Mouse (Mus musculus) macrophage (primary cell): ENCODE measurements around the gene Atp2a2. TPM values are rescaled to one million over a fixed set of nuclear protein-coding genes. Genes with fewer than 3 reads are reported as not detected.
"Not testable (repeated sequence)": the region's sequence is repeated elsewhere in the genome, so short reads cannot be mapped to it uniquely, and the experiment has no call there.

ENCODE experiments used
- H3K27ac ChIP-seq: fragments of 350-480 bp; formaldehyde crosslinking; 2 replicates; pipeline ENCODE4 v1.9.0; 2021
- H3K36me3 ChIP-seq: fragments of 350-480 bp; formaldehyde crosslinking; 2 replicates; pipeline ENCODE4 v1.9.0; 2021; ENCODE audit errors: inconsistent target
- H3K4me3 ChIP-seq: fragments of 350-480 bp; formaldehyde crosslinking; 2 replicates; pipeline ENCODE4 v1.9.0; 2021; ENCODE audit errors: inconsistent target
- H3K79me2 ChIP-seq: fragments of 350-480 bp; formaldehyde crosslinking; 2 replicates; pipeline ENCODE4 v1.9.0; 2021; ENCODE audit errors: inconsistent target
- WGBS: methylation state at CpG from one replicate; pipeline ENCODE4 v1.1.7; 2026; ENCODE audit warnings: inconsistent platforms; ENCODE audit not compliant: missing documents; 5-methylcytosine and 5-hydroxymethylcytosine counted together
- polyA plus RNA-seq: library from polyadenylated mRNA; stranded (reverse); fragments of 250-400 nt; gene quantifications from 3 replicates; pipeline ENCODE4 v1.2.4, GENCODE M21; 2018; ENCODE audit warnings: inconsistent platforms

Gene Atp2a2
- polyA plus RNA-seq, 1 experiment from 2014 or later: 72.1 TPM

DNA sequence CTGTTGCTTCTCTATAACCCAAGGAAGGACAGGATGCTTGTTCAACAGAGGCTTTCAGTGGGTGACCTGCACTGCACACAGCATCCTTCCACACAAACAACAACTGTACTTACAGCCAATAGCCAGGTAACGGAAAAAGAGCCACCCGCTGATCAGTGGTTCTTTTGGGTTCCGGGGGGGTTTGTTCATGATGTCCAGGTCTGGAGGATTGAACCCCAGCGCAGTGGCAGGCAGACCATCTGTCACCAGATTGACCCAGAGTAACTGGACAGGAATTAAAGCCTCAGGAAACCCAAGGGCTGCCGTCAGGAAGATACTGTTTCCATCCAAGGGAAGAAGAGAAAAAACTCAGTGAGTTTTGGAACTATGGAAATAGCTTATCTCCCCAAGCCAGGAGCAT lies 42.7 kb downstream of the Atp2a2 start:
- WGBS: 100% methylated on average over 5 of the region's 5 CpGs
- no peak overlapping the region for H3K27ac ChIP-seq
- peaks cover 96% of the 10 kb centered on the region for H3K36me3 ChIP-seq
- H3K4me3 ChIP-seq: no peak overlapping the region
- H3K79me2 ChIP-seq: no peaks in the 10 kb centered on the region

DNA sequence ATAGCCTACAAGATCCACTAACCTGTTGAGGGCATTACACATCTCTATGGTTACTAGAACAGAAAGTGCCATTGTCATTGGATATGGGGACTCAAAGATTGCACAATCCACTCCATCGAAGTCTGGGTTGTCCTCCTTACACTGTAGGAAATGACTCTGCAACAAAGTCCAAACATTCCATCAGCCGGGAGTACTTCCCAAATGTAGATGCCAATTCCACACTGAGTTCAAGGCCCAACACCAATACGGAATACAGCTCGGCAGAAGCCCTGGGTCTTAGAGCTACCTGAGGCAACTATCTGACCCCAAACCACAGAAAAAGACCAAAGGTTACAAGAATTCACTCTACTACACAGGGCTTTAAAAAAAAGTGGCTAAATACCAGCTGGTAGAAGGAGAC lies 44.0 kb downstream of the Atp2a2 start:
- Histone ChIP-seq H3K79me2 (no peaks in the 10 kb centered on the region), H3K4me3 (no peak overlapping the region), H3K36me3 (peaks cover 99% of the 10 kb centered on the region), H3K27ac (no peak overlapping the region)
- WGBS: 60% methylated on average over 4 of the region's 4 CpGs

DNA sequence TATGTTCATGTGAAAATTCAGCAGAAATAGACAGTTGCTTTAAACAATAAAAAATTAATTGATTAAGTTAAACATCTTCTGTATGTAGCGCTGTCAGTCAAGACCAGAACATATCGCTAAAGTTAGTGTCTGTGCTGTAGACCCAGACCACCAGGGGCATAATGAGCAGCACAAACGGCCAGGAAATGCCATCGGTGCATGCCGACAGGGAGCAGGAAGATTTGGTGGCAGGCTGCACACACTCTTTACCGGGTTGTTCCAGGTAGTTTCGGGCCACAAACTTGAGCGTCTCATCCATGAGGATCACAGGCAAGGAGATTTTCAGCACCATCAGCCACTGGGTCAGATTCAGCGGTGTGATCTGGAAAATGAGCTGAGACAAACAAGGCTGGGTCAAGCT lies 45.0 kb downstream of the Atp2a2 start:
- not testable (repeated sequence) for H3K27ac ChIP-seq, H3K4me3 ChIP-seq, H3K79me2 ChIP-seq
- WGBS: 98% methylated on average over 9 of the region's 9 CpGs
- H3K36me3 ChIP-seq: peaks cover 90% of the 10 kb centered on the region

DNA sequence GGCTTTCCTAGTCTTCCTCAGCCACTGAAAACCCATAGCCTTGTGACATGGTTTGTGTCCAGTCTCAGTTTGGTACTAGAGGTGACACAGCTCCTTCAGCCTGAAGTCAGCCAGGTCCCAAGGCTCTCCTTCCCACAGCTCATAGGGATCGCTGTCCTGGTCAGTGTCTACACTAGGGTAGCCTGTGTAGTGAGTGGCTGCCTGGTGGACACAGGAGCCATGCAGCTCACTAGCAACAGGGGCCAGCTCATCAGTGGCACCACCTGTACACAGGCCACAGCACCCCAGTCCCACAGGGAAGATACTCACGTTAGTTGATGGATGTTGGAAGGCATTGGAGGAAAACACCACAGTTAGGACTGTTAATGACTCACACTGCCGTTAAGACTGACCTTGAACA lies 46.4 kb downstream of the Atp2a2 start:
- Histone ChIP-seq H3K27ac (no peak overlapping the region), H3K36me3 (peaks cover 76% of the 10 kb centered on the region), H3K4me3 (no peak overlapping the region), H3K79me2 (no peaks in the 10 kb centered on the region)
- 88% methylated on average over 3 of the region's 3 CpGs for WGBS

DNA sequence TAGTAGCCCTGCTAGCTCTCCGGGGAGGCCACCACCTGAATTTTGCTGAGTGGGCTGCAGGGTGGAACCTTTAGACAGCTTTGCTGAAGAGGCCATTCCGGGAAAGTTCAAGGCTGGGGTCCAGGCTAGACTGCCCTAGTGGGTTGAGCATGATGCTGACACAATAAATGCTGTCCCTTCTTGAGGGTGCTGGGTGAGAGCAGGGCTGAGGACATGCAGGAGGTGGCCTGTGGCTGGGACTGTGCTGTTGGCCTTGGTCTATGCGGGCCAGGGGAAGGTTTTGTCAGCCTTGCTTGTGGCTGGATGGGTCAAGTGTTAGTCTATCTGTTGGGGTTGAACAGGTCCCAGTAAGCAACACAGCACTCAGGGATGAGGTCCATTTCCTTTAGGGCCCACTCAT lies 47.1 kb downstream of the Atp2a2 start:
- 100% methylated on average over 3 of the region's 3 CpGs for WGBS
- no peaks in the 10 kb centered on the region for H3K79me2 ChIP-seq
- H3K4me3 ChIP-seq: no peak overlapping the region
- no peak overlapping the region for H3K27ac ChIP-seq
- peaks cover 69% of the 10 kb centered on the region for H3K36me3 ChIP-seq

DNA sequence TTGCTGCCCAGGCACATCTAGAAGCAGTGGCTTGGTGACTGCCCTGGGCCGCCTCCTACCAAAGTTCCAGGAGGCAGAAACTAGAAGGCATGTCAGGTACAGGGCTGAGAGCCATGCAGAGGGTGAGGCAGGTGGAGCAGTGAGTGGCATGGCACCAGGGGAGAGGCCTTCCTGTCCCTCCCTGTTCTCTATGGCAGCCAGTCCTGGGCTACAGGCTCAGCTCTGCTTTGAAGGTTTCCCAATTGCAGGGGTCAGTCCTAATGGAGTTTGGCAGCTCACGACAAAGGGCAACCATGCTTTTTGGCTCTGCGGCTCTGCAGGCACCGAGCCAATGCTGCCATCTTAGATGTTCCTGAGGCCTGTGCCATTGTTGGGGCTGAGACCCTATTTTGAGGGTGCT lies 47.6 kb downstream of the Atp2a2 start:
- WGBS: 95% methylated on average over 4 of the region's 4 CpGs
- Histone ChIP-seq H3K36me3 (peaks cover 64% of the 10 kb centered on the region), H3K27ac (no peak overlapping the region), H3K79me2 (no peaks in the 10 kb centered on the region), H3K4me3 (no peak overlapping the region)

DNA sequence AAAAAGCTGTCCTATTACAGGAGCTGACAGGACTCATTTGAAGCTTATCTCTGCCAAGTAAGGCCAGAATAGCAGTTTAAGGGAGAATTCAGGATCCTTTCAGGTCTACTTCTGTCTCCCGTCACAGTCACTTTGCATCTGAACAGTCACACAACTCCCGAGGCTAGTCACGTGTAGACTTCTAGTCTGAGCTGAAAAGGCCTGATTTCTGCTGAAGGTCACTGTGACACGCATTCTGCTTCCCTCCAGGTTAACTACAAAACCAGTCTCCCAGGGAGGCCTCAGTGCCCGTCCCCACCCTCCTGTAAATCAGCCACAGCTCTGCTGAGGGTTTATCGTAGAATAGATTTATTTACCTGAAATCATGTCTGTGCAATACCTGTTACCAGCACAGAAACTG lies 48.8 kb downstream of the Atp2a2 start:
- H3K27ac ChIP-seq: no peak overlapping the region
- H3K79me2 ChIP-seq: no peaks in the 10 kb centered on the region
- H3K36me3 ChIP-seq: peaks cover 52% of the 10 kb centered on the region
- 83% methylated on average over 6 of the region's 6 CpGs for WGBS
- no peak overlapping the region for H3K4me3 ChIP-seq

DNA sequence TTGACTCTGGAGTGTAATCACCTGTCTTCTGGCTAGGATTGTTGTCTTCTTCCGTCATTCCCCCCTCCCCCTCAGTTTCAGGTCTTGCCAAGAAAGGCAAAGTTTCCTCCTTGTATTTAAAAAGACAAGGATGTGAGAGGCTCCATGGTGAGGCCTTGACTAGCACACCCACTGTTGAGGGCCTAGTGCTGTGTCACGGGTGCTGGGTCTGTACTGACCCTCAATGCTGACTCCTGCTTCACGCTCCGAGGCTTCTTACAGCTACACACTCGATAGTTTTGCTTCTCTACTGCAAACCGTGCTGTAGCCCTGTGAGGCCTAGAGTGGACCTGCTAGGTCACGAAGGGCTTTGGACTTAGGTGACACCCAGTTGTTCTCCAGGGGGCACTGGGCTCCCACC lies 49.8 kb downstream of the Atp2a2 start:
- WGBS: 97% methylated on average over 7 of the region's 7 CpGs
- H3K4me3 ChIP-seq: no peak overlapping the region
- no peak overlapping the region for H3K27ac ChIP-seq
- H3K36me3 ChIP-seq: peaks cover 43% of the 10 kb centered on the region
- H3K79me2 ChIP-seq: no peaks in the 10 kb centered on the region

DNA sequence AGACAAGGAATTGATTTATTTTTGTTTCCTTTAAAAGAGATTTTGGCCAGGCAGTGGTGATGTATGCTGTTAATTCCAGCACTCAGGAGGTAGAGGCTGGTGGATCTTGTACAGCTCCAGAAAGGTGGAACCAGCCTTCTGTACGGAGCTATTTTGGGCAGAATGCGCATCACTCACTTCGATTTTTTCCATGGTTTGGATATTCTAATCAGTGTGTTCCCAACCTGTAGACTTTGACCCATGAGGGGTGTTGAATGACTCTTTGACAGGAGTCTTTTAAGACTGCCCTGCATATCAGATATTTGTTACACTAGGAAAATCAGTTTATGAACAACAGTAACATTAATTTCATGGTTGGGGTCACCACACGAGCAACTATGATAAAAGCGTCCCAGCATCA lies 50.7 kb downstream of the Atp2a2 start:
- Histone ChIP-seq H3K27ac (no peak overlapping the region), H3K79me2 (no peaks in the 10 kb centered on the region), H3K4me3 (no peak overlapping the region), H3K36me3 (peaks cover 35% of the 10 kb centered on the region)
- WGBS: 96% methylated on average over 5 of the region's 5 CpGs

DNA sequence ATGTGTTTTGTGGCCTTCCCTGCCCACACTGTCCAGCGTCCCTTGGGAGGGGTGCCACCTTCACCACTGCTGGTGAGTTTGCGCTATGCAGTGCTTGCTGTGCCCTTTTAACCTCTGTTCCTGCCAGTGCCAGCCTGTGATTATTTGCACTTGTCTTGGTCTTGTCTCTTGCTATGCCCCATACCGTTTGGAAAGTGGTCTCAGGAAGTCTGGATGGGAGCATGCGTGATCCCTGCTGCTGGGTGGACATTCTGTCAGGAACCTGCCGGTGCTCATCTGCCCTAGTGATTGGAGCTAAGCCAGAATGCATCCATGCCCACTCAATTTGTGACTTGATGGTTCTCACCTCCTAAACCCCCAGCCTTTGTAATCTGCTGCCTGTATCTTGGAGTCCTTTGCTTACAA lies 51.1 kb downstream of the Atp2a2 start:
- no peaks in the 10 kb centered on the region for H3K79me2 ChIP-seq
- H3K36me3 ChIP-seq: peaks cover 35% of the 10 kb centered on the region
- WGBS: 91% methylated on average over 5 of the region's 5 CpGs
- H3K4me3 ChIP-seq: no peak overlapping the region
- H3K27ac ChIP-seq: no peak overlapping the region

DNA sequence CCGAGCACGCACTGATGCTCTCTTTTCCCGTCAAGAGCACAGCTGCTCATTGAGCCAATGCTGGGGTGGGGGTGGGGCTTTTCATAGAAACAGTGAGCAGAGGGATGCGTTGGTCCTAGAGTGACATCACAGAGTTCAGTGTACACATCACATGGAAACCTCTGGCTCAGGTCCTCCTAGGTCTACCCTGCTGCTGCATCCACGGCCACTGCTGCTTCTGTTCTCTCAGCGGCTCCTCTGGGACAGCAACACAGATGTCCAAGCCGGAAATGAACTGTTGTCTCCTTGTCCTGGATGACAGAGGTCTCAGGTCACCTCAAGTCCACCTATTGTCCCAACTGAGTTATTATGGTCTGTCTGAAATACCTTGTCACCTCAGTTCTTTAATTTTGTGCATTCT lies 52.1 kb downstream of the Atp2a2 start:
- Histone ChIP-seq H3K4me3 (no peak overlapping the region), H3K79me2 (no peaks in the 10 kb centered on the region), H3K27ac (no peak overlapping the region), H3K36me3 (peaks cover 32% of the 10 kb centered on the region)
- 93% methylated on average over 7 of the region's 7 CpGs for WGBS

DNA sequence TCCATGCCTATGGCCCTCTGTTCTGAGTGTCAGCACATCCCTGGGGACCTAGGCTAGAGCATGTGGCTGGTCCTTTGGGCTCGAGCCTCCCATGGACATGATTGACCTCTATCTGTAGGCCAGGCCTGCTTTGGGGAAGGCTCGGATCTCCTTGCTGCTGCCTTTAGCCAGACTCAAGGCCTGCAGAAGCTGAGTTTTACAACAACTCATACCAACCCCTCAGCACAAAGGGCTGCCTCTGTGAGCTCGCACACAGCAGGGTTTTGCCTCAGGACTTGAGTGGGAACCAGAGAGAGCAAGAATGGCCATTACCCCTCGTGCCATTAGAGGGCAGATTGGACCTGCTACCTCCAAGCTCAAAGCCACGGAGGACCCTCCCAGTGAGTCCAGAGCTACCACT lies 53.2 kb downstream of the Atp2a2 start:
- 83% methylated on average over 5 of the region's 5 CpGs for WGBS
- no peak overlapping the region for H3K4me3 ChIP-seq
- peaks cover 27% of the 10 kb centered on the region; the same call in 1 of the 2 replicates for H3K36me3 ChIP-seq
- no peaks in the 10 kb centered on the region for H3K79me2 ChIP-seq
- H3K27ac ChIP-seq: no peak overlapping the region

DNA sequence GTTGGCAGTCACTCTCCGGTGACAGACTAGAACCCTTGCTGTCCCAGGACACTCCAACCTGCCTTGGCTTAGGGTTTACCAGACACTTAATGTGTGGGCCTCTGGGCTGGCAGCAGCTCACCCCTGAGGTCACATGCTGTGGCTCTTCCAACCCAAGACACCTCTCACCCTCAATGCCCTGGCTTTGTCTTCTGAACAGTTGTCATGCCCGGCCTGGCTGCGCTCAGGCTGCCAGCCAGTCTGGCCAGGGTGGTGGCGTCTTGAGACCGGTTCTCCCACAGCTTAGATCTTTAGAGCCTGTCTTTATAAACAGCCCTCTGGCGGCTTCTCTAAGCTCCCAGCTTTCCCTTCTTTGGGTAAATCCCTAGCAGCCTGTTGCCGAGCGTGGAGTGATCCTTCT lies 54.2 kb downstream of the Atp2a2 start:
- H3K36me3 ChIP-seq: peaks cover 28% of the 10 kb centered on the region; the same call in 1 of the 2 replicates
- H3K27ac ChIP-seq: no peak overlapping the region

DNA sequence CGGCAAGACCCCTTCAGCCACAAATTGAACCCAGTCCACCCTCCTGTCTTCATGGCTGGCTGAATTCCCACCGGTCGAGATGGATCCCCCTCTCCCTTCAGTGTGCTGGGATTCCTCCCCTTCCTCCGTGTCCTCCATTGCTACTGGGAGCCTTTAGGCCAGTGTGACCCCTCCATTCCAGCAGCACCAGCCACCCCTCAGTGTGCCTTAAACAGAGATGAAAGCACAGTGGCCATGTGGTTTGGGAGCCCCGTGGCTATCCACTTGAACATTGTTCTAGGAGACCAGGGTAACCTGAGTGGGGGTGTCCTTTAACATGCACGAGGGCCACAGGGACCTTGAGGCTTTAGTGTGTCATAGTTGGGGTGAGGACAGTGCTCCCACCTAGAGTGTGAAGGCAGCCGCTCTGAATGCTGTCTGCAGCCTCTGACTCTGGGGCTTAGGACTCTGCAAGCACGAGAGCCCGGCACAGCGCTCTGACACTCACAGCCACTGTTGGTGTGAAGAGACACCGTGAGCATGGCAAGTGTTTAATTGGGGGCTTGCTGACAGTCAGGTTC lies 56.9 kb downstream of the Atp2a2 start:
- no peak overlapping the region for H3K4me3 ChIP-seq
- 97% methylated on average over 11 of the region's 11 CpGs for WGBS
- no peaks in the 10 kb centered on the region for H3K79me2 ChIP-seq
- H3K36me3 ChIP-seq: peaks cover 55% of the 10 kb centered on the region
- H3K27ac ChIP-seq: no peak overlapping the region

More for the DNA sequence above, 54.2 kb downstream of the Atp2a2 start:
- WGBS: 95% methylated on average over 8 of the region's 8 CpGs
- H3K4me3 ChIP-seq: no peak overlapping the region
- no peaks in the 10 kb centered on the region for H3K79me2 ChIP-seq

DNA sequence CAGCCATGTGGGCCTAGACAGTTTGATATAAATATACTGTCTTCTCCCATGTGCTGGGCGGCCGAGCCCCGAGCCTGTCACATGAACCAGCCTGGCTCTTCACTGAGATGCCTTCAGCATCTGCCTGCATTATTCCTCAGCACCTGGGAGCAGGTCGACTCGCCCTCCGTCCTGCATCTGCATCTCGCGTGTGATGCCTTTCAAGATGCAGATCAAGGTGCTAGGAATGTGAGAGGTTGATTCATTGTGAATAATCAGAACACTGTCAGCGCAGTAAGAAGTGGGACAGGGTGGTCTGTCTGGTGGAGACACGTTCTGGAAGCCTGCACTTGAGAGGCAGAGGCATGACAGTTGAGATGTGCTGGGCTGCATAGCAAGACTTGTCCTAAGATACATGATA lies 57.5 kb downstream of the Atp2a2 start:
- peaks cover 62% of the 10 kb centered on the region for H3K36me3 ChIP-seq
- no peak overlapping the region for H3K4me3 ChIP-seq
- 96% methylated on average over 6 of the region's 10 CpGs for WGBS
- no peaks in the 10 kb centered on the region for H3K79me2 ChIP-seq
- no peak overlapping the region for H3K27ac ChIP-seq

DNA sequence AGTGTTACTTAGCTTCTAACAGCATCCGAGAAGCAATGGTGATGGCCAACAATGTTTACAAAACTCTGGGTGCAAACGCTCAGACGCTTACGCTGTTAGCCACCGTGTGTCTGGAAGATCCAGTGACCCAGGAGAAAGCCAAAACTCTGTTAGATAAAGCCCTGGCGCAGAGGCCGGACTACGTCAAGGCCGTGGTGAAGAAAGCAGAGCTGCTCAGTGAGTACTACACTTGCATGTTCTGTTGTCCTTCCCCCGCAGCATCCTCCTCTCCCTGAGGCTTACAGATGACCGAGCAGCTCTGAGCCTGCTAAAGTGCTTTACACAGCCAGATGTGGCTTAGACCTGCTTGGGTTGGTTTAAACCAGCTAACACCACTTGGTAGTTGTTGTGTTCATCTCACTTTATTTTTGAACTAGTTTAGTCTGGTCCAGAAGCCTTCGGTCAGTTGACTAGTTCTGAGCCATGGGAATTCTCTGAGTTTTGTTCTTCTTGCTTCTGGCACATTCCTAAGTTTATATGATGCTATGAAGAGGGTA lies 61.9 kb downstream of the Atp2a2 start:
- Histone ChIP-seq H3K4me3 (no peak overlapping the region), H3K27ac (peak overlapping the region; percentile 65), H3K79me2 (no peaks in the 10 kb centered on the region), H3K36me3 (peaks cover 88% of the 10 kb centered on the region)
- WGBS: 96% methylated on average over 12 of the region's 12 CpGs
